Comparison of ENCODE assay signal across 11 mouse cellular contexts in the genomic region with DNA sequence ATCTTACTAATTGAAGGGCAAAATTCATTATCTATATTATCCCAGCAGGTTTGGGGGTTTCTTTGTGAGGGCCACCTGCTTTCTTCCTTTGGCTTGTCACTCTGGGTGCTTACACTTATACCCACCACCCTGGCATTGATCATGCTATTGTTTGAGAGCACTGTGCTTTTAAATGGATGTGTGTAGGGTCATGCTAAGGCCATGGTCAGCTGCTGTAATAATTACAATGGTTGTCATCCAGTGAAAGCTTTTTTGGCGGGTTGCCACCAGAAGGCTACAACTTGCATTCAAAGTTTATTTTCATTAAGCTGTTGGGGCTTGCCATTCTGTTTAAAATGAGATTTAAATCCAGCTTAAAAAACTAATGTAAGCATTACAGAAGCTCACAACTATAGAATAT.
DNase-seq lines count a peak whose midpoint lies in the region; ATAC-seq and TF ChIP-seq lines count a peak whose summit lies in the region.
"Had no signal": no experiment of that assay in that cellular context is flagged by ENCODE, and none has a peak within 500 bp of the region (broad histone marks: within the 10 kb centered on the region; RNA-seq: fewer than 3 reads in every experiment).

No protein-coding gene starts in this region.

- H3K27me3 ChIP-seq in kidney, adult 2 months (replicated peaks; ENCODE audit: control insufficient read depth, insufficient read depth, low read length) = no peaks in the 10 kb centered on the region
- no peaks in the 10 kb centered on the region for H3K27me3 ChIP-seq in kidney, embryonic 16.5 days (ENCODE audit: insufficient read depth, low read length)
- H3K27me3 ChIP-seq: limb, embryonic 15.5 days had no signal

- no peaks in the 10 kb centered on the region for H3K36me3 ChIP-seq in kidney, adult 2 months (ENCODE audit: control insufficient read depth, insufficient read depth, low read length)
- H3K36me3 ChIP-seq in kidney, embryonic 16.5 days (ENCODE audit: insufficient read depth, low read length) = no peaks in the 10 kb centered on the region
- H3K36me3 ChIP-seq: limb, embryonic 15.5 days had no signal

- H3K4me1 ChIP-seq in kidney, adult 2 months (ENCODE audit: control insufficient read depth, insufficient read depth, low read length) = no peaks in the 10 kb centered on the region
- no peaks in the 10 kb centered on the region for H3K4me1 ChIP-seq in kidney, embryonic 16.5 days (ENCODE audit: insufficient read depth, low read length)
- H3K4me1 ChIP-seq: limb, embryonic 15.5 days had no signal

- TF ChIP-seq POLR2A in kidney, adult 2 months (IDR thresholded peaks at IDR 0.05; ENCODE audit: low read depth, low read length) = no peak

- H3K27ac ChIP-seq in kidney, adult 2 months (ENCODE audit: insufficient read depth, low read depth, low read length) = no peak overlapping the region
- H3K27ac ChIP-seq in kidney, embryonic 16.5 days (ENCODE audit: low read length) = no peak overlapping the region
- H3K27ac ChIP-seq: limb, embryonic 15.5 days had no signal

- peak; percentile 43 for DNase-seq in kidney, adult 2 months
- peak; percentile 50 for DNase-seq in adrenal gland, adult 2 months
- peak; percentile 11 for DNase-seq in embryo, embryonic 10.5 days (ENCODE audit: low spot score)
- DNase-seq in kidney, postnatal 4 days = peak; percentile 42 to 46
- DNase-seq in adipocyte (ENCODE audit: low spot score) = no peak
- no peak for DNase-seq in frontal cortex, postnatal 36 days (ENCODE audit: low spot score in 2 of 2)
- DNase-seq in layer of hippocampus, postnatal 14 days (ENCODE audit: low spot score in 2 of 2) = no peak
- DNase-seq: thymus, postnatal 4 days had no signal

- WGBS in kidney, adult 2 months = 54% methylated on average over 1 of the region's 1 CpGs
- 63% methylated on average over 1 of the region's 1 CpGs for WGBS in kidney, embryonic 16.5 days

- no peak overlapping the region for H3K4me2 ChIP-seq in kidney, embryonic 16.5 days (replicated peaks; ENCODE audit: low read depth, low read length)
- H3K4me2 ChIP-seq: limb, embryonic 15.5 days had no signal

- no peak overlapping the region for H3K4me3 ChIP-seq in kidney, adult 2 months (ENCODE audit: insufficient read depth, low read depth, low read length)
- H3K4me3 ChIP-seq in kidney, embryonic 16.5 days (ENCODE audit: low read length) = no peak overlapping the region
- H3K4me3 ChIP-seq: limb, embryonic 15.5 days had no signal

- TF ChIP-seq CTCF in kidney, adult 2 months (conservative IDR thresholded peaks at IDR 0.05; ENCODE audit: insufficient read depth, insufficient read length, low read depth, low read length) = no peak

- H3K9ac ChIP-seq in kidney, embryonic 16.5 days (replicated peaks; ENCODE audit: low read length) = no peak overlapping the region
- H3K9ac ChIP-seq: limb, embryonic 15.5 days had no signal

- H3K9me3 ChIP-seq in kidney, embryonic 16.5 days (ENCODE audit: low read length) = no peaks in the 10 kb centered on the region
- H3K9me3 ChIP-seq: limb, embryonic 15.5 days had no signal

- ATAC-seq in kidney, embryonic 16.5 days (ENCODE audit: low FRiP score, low TSS enrichment) = no peak
- ATAC-seq: intestine, embryonic 16.5 days had no signal

Comparison
In these comparisons a context has a peak if more than half of its experiments do, and no peak if none do; other contexts are left out.
1. DNase-seq: peak in kidney, adult 2 months (single experiment), adrenal gland, adult 2 months (single experiment), embryo, embryonic 10.5 days (single experiment) and kidney, postnatal 4 days (2 of 2); none in adipocyte (single experiment), frontal cortex, postnatal 36 days (0 of 2) and layer of hippocampus, postnatal 14 days (0 of 2).